Mouse (Mus musculus) thymus, postnatal 14 days (tissue): ENCODE data around the gene Tpm4.

Experiments used
- DNase-seq: peaks from one replicate; pipeline ENCODE4 v3.0.0; 2021

Tpm4 gene

GRCm38 (mm10) chr8:72197997-72198396 is 63.2 kb downstream of the Tpm4 start:
- DNase-seq, result no peak
